Mouse (Mus musculus) bone marrow, adult 2 months (tissue): ENCODE results near the gene Gm10320.

Experiments
- CTCF ChIP-seq: fragments of 200-500 bp; IDR thresholded peaks from 2 replicates; pipeline ENCODE4 v1.5.1; 2011; ENCODE audit warnings: low read length, control low read depth; ENCODE audit not compliant: control insufficient read depth, insufficient read depth
- POLR2A ChIP-seq: fragments of 200-500 bp; IDR thresholded peaks from 2 replicates; pipeline ENCODE4 v1.6.1; 2011; ENCODE audit warnings: low read depth, mild to moderate bottlenecking, control low read depth, low read length, borderline replicate concordance; ENCODE audit not compliant: control insufficient read depth

DNA sequence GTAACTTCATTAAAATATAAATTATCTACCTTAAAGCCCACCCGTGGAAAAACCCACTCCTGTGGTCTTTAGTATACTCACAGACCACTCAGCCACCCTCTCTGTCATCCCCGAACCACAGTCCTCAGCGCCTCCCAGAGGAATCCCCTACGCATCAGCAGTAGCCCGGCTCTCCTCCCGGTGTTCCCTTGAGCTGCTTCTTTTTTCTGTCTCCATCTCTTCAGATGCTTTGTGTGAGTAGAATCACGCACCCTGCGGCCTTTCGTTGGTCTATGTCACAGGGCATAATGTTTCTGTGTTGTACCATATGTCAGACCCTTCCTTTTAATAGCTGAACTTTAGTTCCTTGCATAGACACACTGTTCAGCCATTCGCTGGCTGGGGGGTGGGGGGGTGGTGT is 36.2 kb downstream of the Gm10320 start:
- TF ChIP-seq CTCF (no peak), POLR2A (no peak)
